Mouse (Mus musculus): ENCODE measurements around the gene Mal.
A peak's percentile ranks its signal among the peaks of the same experiment; 100 is the strongest.

Gene Mal

GRCm38 (mm10) chr2:127656086-127656720 is at the start of gene Mal:
TSS of gene Mal (minus strand) at chr2:127656695.
- DNase-seq (ENCODE audit: low spot score in 2 of 2): no peak

- no peak for DNase-seq (ENCODE audit: low spot score in 2 of 2)
These were observed 48.8 kb upstream of the Mal start for GRCm38 (mm10) chr2:127705267-127705666.

- DNase-seq (ENCODE audit: low spot score in 2 of 2): no peak
These were observed 32.7 kb upstream of the Mal start for GRCm38 (mm10) chr2:127689239-127689638.

- peak; percentile 33 to 44 for DNase-seq (ENCODE audit: low spot score in 2 of 2)
These were observed 27.3 kb upstream of the Mal start for GRCm38 (mm10) chr2:127683687-127684331.

- DNase-seq (ENCODE audit: low spot score in 2 of 2): no peak
These were observed 11.5 kb upstream of the Mal start for GRCm38 (mm10) chr2:127667843-127668506.

GRCm38 (mm10) chr2:127667015-127667414 is 10.5 kb upstream of the Mal start:
- no peak for DNase-seq (ENCODE audit: low spot score in 2 of 2)

GRCm38 (mm10) chr2:127662708-127663107 is 6.2 kb upstream of the Mal start:
- no peak for DNase-seq (ENCODE audit: low spot score in 2 of 2)

- DNase-seq (ENCODE audit: low spot score in 2 of 2): no peak
These were observed 1.1 kb downstream of the Mal start for GRCm38 (mm10) chr2:127655419-127655818.

- DNase-seq (ENCODE audit: low spot score in 2 of 2): no peak
These were observed 1.7 kb downstream of the Mal start for GRCm38 (mm10) chr2:127654786-127655185.

GRCm38 (mm10) chr2:127652805-127653204 is 3.7 kb downstream of the Mal start:
- DNase-seq (ENCODE audit: low spot score in 2 of 2): no peak

GRCm38 (mm10) chr2:127652335-127652734 is 4.2 kb downstream of the Mal start:
- no peak for DNase-seq (ENCODE audit: low spot score in 2 of 2)

- DNase-seq (ENCODE audit: low spot score in 2 of 2): no peak
These were observed 4.9 kb downstream of the Mal start for GRCm38 (mm10) chr2:127651601-127652000.

GRCm38 (mm10) chr2:127649921-127650320 is 6.6 kb downstream of the Mal start:
- no peak for DNase-seq (ENCODE audit: low spot score in 2 of 2)

GRCm38 (mm10) chr2:127648145-127648544 is 8.3 kb downstream of the Mal start:
- DNase-seq (ENCODE audit: low spot score in 2 of 2): no peak

GRCm38 (mm10) chr2:127646875-127647274 is 9.6 kb downstream of the Mal start:
- DNase-seq (ENCODE audit: low spot score in 2 of 2): no peak

GRCm38 (mm10) chr2:127643728-127644704 is 12.5 kb downstream of the Mal start:
- DNase-seq (ENCODE audit: low spot score in 2 of 2): no peak

GRCm38 (mm10) chr2:127638973-127639372 is 17.5 kb downstream of the Mal start:
- no peak for DNase-seq (ENCODE audit: low spot score in 2 of 2)

GRCm38 (mm10) chr2:127635581-127635980 is 20.9 kb downstream of the Mal start:
- no peak for DNase-seq (ENCODE audit: low spot score in 2 of 2)

- DNase-seq (ENCODE audit: low spot score in 2 of 2): no peak
These were observed 23.9 kb downstream of the Mal start for GRCm38 (mm10) chr2:127632601-127633000.

- DNase-seq (ENCODE audit: low spot score in 2 of 2): no peak
These were observed 28.4 kb downstream of the Mal start for GRCm38 (mm10) chr2:127627990-127628570.

GRCm38 (mm10) chr2:127627354-127627753 is 29.1 kb downstream of the Mal start:
- no peak for DNase-seq (ENCODE audit: low spot score in 2 of 2)

Measured in frontal cortex, postnatal 14 days (tissue).